Mouse (Mus musculus) neural tube, embryonic 15.5 days (tissue): ENCODE measurements around the gene Anks3. TPM values are rescaled to one million over a fixed set of nuclear protein-coding genes. Genes with fewer than 3 reads are reported as not detected.

Experiments used
- ATAC-seq: fragments of 200-750 bp; cut with Nextera tagmentation; 2 replicates; pipeline ENCODE4 v1.8.0; 2017; ENCODE audit warnings: mild to moderate bottlenecking, moderate TSS enrichment, moderate library complexity; ENCODE audit not compliant: low FRiP score
- H3K27ac ChIP-seq: fragments of 300-500 bp; sonication (generic); replicated peaks from 2 replicates; pipeline ENCODE4 v1.5.1; 2015; ENCODE audit warnings: mild to moderate bottlenecking, inconsistent platforms
- H3K27me3 ChIP-seq: fragments of 300-500 bp; sonication (generic); replicated peaks from 2 replicates; pipeline ENCODE4 v1.6.1; 2015; ENCODE audit warnings: inconsistent platforms
- H3K36me3 ChIP-seq: fragments of 300-500 bp; sonication (generic); 2 replicates; pipeline ENCODE4 v1.6.1; 2015; ENCODE audit warnings: inconsistent platforms
- H3K4me1 ChIP-seq: fragments of 300-500 bp; sonication (generic); 2 replicates; pipeline ENCODE4 v1.6.1; 2015; ENCODE audit warnings: inconsistent platforms
- H3K4me2 ChIP-seq: fragments of 300-500 bp; sonication (generic); 2 replicates; pipeline ENCODE4 v1.6.1; 2015; ENCODE audit warnings: inconsistent platforms, mild to moderate bottlenecking, moderate library complexity
- H3K4me3 ChIP-seq: fragments of 300-500 bp; sonication (generic); replicated peaks from 2 replicates; pipeline ENCODE4 v1.5.1; 2015; ENCODE audit warnings: mild to moderate bottlenecking, inconsistent platforms
- H3K9ac ChIP-seq: fragments of 300-500 bp; sonication (generic); replicated peaks from 2 replicates; pipeline ENCODE4 v1.6.1; 2015; ENCODE audit warnings: mild to moderate bottlenecking, inconsistent platforms
- H3K9me3 ChIP-seq: fragments of 300-500 bp; sonication (generic); replicated peaks from 2 replicates; pipeline ENCODE4 v1.6.1; 2016; ENCODE audit warnings: inconsistent platforms
- WGBS: fragments of 180-500 bp; shearing (Covaris S2); methylation state at CpG from one replicate; pipeline ENCODE4 v1.1.7; 2015; ENCODE audit warnings: mixed read lengths; 5-methylcytosine and 5-hydroxymethylcytosine counted together
- polyA plus RNA-seq: library from polyadenylated mRNA; unstranded; fragments of >200 nt; fragmentation: Nextera tagmentation; extraction: Ambion mirVana; gene quantifications from 2 replicates; pipeline ENCODE4 v1.2.1, GENCODE M21; 2015

Anks3 gene
- polyA plus RNA-seq, 1 experiment from 2014 or later = 68.6 TPM

DNA sequence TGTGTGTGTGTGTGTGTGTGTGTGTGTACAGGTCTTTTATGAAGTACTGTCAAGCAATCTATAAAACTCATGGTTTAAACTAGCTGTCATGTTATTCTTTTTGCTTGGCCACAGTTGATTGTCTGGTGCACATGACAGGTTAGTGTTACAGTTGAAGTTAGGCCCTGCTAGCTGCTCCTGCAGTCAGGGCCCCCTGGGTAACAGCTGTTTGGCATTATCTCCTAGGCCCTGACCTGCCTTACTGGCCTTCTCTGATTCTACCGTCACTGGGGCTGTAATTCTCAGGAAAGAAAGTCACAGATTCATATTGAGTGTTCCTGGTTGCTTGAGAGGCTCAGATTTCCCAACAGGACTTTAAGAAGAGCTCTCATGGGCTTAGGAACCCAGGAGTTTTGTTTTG, 58.4 kb downstream of the Anks3 start:
- no peak overlapping the region for H3K27ac ChIP-seq
- H3K9me3 ChIP-seq = no peaks in the 10 kb centered on the region
- peaks cover 17% of the 10 kb centered on the region for H3K4me1 ChIP-seq
- no peak overlapping the region for H3K4me2 ChIP-seq
- no peak overlapping the region for H3K9ac ChIP-seq
- no peak overlapping the region for H3K4me3 ChIP-seq
- H3K27me3 ChIP-seq = no peaks in the 10 kb centered on the region
- H3K36me3 ChIP-seq = peaks cover 19% of the 10 kb centered on the region
- no peak for ATAC-seq
- 67% methylated on average over 1 of the region's 1 CpGs for WGBS

DNA sequence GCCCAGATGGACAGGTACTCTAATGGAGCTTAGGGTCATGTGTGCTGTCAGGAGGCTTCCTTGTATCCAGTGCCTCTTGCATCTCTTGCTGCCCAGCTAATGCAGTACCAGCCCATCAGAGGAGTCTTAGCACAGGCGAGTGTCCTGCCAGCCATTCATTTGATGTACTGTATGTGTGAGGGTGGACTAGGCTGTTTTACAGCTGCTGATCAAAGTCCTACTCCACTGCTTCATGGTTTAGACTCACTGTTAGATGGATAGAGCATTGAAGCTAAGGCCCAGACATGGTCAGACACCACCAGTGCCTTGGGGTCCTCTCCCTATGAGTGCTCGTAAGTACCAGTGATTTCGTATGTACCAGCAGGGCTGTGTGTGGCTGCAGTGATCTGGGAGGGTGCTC, 59.1 kb downstream of the Anks3 start:
- Histone ChIP-seq H3K27ac (no peak overlapping the region), H3K36me3 (peaks cover 14% of the 10 kb centered on the region), H3K9me3 (no peaks in the 10 kb centered on the region), H3K27me3 (no peaks in the 10 kb centered on the region), H3K4me3 (no peak overlapping the region), H3K9ac (no peak overlapping the region), H3K4me1 (peaks cover 17% of the 10 kb centered on the region), H3K4me2 (no peak overlapping the region)
- ATAC-seq = no peak
- 94% methylated on average over 3 of the region's 3 CpGs for WGBS

DNA sequence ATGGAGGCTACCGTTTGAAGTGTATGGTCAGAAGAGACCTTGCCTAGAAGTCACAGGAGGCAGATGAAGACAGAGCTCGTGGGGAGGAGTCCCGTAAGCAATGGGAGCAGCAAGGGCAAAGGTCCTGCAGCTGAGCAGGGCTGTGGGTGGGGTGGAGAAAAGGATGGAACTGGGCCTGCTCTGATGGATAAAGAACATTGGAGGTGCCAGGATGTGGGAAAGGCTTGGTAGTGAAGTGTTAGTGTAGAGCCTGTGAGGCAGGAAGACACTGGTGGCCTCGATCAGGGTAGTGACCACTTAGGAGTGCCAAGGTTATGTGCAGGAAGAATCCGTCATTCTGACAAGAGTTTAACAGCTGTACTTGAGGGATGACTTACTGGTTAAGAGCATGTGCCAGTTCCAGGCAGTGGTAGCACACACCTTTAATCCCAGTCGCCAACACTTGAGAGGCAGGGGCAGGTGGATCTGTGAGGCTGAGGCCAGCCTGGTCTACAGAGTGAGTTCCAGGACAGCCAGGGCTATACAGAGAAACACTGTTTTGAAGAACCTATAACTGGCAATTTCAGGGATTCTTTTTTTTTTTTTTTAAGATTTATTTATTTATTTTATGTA, 60.4 kb downstream of the Anks3 start:
- no peaks in the 10 kb centered on the region for H3K27me3 ChIP-seq
- ATAC-seq = no peak
- H3K4me1 ChIP-seq = peaks cover 17% of the 10 kb centered on the region
- peaks cover 7% of the 10 kb centered on the region; the same call in 1 of the 2 replicates for H3K36me3 ChIP-seq
- 84% methylated on average over 6 of the region's 6 CpGs for WGBS
- H3K4me2 ChIP-seq = no peak overlapping the region
- no peaks in the 10 kb centered on the region for H3K9me3 ChIP-seq
- no peak overlapping the region for H3K9ac ChIP-seq
- H3K27ac ChIP-seq = no peak overlapping the region
- no peak overlapping the region for H3K4me3 ChIP-seq

DNA sequence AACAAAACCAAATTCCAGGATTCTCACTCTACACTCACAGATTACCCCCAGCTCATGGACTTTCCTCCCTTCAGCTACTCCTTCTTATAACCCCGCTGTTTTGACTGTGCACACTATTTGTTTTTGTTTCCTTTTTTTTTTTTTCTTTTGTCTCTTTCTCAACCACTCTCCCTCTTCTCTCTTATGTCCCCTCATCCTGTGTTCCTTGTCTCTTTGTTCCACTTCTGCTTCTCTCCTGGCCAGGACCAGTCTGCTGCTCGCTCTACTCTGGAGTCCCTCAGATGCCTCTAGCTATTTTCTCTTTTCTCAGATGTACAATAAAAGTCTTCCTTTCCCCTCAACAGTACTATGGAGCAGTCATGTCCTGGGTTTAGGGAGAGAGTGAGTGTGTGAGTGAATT, 61.6 kb downstream of the Anks3 start:
- H3K4me1 ChIP-seq = peaks cover 16% of the 10 kb centered on the region
- no peak for ATAC-seq
- WGBS = 75% methylated on average over 2 of the region's 2 CpGs

DNA sequence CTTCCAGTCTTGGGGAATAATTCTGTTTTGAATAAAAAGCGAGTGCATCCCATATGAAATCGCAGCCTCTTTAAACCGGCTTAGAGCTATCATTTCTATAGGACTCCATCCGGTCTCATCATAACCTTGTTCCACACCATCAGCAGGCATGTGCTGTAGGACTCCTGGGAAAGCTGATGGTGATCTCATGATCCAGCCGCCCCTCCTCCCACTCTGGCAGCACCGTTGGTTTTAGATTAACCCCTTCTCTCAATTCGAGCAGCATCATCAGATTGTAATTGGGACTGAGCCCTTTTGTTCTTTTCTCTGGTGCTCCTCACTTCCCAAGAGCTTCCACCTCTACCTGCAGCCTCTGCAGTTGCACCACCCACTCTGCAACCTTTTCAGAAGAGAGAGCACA, 62.8 kb downstream of the Anks3 start:
- Histone ChIP-seq H3K4me1 (peaks cover 21% of the 10 kb centered on the region), H3K4me3 (no peak overlapping the region), H3K27ac (no peak overlapping the region), H3K9me3 (no peaks in the 10 kb centered on the region), H3K36me3 (no peaks in the 10 kb centered on the region), H3K27me3 (no peaks in the 10 kb centered on the region), H3K4me2 (no peak overlapping the region), H3K9ac (no peak overlapping the region)
- no peak for ATAC-seq
- WGBS = 38% methylated on average over 7 of the region's 7 CpGs

More for the DNA sequence above, 61.6 kb downstream of the Anks3 start:
- Histone ChIP-seq H3K27ac (no peak overlapping the region), H3K27me3 (no peaks in the 10 kb centered on the region), H3K9ac (no peak overlapping the region), H3K4me3 (no peak overlapping the region), H3K9me3 (no peaks in the 10 kb centered on the region), H3K4me2 (no peak overlapping the region), H3K36me3 (peaks cover 2% of the 10 kb centered on the region; the same call in 1 of the 2 replicates)

DNA sequence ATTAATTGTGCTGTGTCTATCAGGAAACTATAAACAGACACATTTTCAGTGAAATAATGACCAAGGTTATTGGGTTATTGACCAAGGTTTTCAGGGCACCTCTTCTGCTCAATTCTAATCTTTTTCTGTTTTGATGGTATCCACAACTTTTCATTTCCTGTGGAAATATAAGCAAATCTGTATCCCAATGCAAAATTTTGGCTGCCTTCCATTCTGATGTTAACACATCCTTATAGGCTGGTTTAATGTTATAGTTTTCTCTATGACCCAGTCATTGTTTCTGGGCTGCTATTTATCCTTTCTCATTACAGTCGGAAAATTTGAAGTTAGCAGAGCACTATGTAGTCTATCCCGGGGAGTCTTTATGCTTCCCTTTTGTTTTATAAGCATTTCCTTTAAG, 64.3 kb downstream of the Anks3 start:
- Histone ChIP-seq H3K27me3 (no peaks in the 10 kb centered on the region), H3K4me2 (no peak overlapping the region), H3K9ac (no peak overlapping the region), H3K4me3 (no peak overlapping the region), H3K36me3 (no peaks in the 10 kb centered on the region), H3K27ac (no peak overlapping the region), H3K9me3 (no peaks in the 10 kb centered on the region), H3K4me1 (peaks cover 21% of the 10 kb centered on the region)
- ATAC-seq = no peak
- WGBS = 74% methylated on average over 2 of the region's 2 CpGs

DNA sequence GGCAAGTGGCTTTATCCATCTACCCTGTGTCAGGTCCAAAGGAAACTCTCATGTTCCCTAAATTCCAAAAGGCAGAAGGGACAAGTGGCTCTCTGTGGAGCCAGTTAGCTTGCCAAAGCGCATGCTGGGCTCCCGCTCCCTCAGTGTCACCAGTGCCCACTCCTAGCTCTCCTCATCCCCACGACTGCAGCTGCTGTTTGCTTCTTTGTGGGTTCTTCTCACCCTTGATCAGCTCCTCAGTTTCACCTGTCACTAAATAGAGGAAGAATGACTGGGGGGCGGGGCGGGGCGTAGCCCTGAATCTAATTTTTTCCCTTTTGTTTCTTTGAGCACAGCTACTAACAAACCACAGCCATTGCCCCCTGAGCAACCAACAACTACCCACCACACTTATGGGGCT, 65.1 kb downstream of the Anks3 start:
- Histone ChIP-seq H3K9me3 (no peaks in the 10 kb centered on the region), H3K9ac (no peak overlapping the region), H3K27me3 (no peaks in the 10 kb centered on the region), H3K4me3 (no peak overlapping the region), H3K4me2 (no peak overlapping the region), H3K36me3 (no peaks in the 10 kb centered on the region), H3K27ac (no peak overlapping the region), H3K4me1 (peaks cover 23% of the 10 kb centered on the region)
- 84% methylated on average over 6 of the region's 6 CpGs for WGBS
- no peak for ATAC-seq

DNA sequence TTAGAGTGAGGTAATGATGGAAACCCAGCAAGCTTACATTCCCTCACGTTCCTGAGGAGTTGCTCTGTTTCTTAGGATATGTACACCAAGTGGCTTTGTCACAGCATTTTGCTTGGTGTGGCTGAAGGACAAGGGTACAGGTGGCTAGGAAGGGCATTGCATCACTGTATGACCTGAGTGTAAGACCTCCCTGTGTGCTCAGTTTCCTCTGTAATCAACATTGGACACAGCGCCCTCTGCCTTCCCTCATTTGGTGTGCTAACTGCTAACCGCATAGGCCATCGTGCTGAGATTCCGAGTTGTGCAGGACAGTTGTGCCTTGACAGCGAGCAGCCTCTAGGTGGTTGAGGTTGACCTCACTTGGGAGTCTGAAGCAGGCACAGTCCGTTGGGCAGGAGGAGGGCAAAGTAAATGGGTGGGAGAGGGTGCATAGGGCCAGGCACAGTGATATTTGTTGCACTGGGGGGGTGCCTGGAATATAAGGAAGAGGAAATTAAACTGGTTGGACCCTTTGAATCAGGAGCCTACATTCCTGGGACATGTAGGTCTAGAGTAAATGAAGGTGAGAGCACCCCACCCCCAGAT, 66.8 kb downstream of the Anks3 start:
- Histone ChIP-seq H3K9ac (no peak overlapping the region), H3K4me1 (peaks cover 21% of the 10 kb centered on the region), H3K27ac (no peak overlapping the region), H3K4me2 (no peak overlapping the region), H3K4me3 (no peak overlapping the region), H3K9me3 (no peaks in the 10 kb centered on the region), H3K36me3 (no peaks in the 10 kb centered on the region), H3K27me3 (no peaks in the 10 kb centered on the region)
- no peak for ATAC-seq
- WGBS = 56% methylated on average over 7 of the region's 7 CpGs

DNA sequence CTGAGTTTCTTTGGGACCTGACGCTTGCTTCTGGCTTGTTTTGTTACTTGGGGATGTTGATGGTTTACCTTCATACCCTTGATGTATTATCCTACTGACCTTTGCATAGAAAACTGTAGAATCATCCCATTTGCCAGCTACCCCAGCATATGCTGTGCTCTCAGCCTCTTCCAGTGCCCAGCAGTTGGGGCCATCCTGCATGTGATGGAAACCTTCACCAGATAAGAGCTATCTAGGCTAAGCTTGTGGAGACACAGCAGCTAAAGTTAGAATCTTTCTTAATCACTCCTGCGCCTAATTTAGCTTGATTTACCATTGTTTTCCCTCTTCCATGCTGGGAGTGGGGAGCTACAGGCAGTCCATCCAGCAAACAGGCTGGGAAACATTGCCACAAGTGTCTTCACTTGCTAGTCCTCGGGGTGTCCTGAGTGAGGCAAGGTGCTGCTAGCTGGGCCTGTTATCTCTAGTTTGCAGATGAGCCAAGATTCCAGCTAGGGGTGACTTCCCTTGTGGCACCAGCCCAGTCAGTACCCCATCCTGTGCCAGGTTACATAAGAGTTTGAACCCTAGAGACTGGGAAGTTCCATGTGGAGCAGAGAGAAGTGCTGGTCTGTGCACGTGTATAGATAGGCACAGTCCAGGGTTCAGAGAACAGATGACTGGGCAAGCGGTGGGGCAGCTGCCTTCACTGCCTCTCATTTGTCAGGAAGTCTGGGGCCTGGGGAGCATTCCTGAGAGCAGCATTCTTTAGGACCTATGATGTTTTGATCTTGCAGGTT, 67.6 kb downstream of the Anks3 start:
- no peak overlapping the region for H3K4me2 ChIP-seq
- no peaks in the 10 kb centered on the region for H3K36me3 ChIP-seq
- no peak overlapping the region for H3K9ac ChIP-seq
- no peaks in the 10 kb centered on the region for H3K9me3 ChIP-seq
- WGBS = 77% methylated on average over 5 of the region's 5 CpGs
- peaks cover 15% of the 10 kb centered on the region for H3K4me1 ChIP-seq
- ATAC-seq = no peak
- H3K27me3 ChIP-seq = no peaks in the 10 kb centered on the region
- H3K4me3 ChIP-seq = no peak overlapping the region
- H3K27ac ChIP-seq = no peak overlapping the region

DNA sequence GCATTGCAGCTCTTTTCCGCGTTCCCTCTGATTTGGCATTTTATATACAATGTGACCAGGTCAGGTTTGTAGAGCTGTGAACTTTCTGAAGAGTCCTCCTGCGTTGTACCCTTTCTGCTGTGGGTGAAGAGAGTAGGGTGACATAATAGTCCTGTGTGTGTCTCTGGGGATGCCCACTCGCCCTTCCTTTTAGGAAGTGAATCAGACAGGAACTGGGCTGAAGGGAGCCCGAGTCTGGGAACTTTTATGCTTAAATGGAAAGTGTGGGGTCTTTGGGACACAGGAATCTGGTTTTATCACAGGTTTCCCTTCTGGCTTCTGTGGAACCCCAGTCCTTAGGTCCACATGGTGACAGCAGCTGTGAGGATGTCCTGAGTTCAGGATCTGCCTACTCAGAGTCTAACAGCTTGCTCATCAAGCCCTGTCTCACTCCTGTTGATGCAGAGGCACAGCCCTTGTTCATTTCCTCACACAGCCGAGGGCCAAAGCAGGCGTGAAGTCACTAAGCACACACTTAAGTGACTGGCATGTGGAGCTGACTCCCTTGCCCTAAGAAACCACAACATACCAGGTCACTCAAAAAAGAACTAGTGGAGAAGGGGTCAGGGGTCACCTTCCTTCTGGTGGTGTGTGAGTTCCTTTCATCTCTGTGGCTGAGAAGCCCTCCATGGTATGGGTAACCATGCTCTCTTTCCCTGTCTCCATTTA, 69.7 kb downstream of the Anks3 start:
- no peak overlapping the region for H3K9ac ChIP-seq
- H3K27ac ChIP-seq = no peak overlapping the region
- H3K27me3 ChIP-seq = no peaks in the 10 kb centered on the region
- H3K4me2 ChIP-seq = no peak overlapping the region
- H3K4me3 ChIP-seq = no peak overlapping the region
- peaks cover 24% of the 10 kb centered on the region for H3K4me1 ChIP-seq
- H3K36me3 ChIP-seq = no peaks in the 10 kb centered on the region
- WGBS = 91% methylated on average over 7 of the region's 7 CpGs
- no peaks in the 10 kb centered on the region for H3K9me3 ChIP-seq
- no peak for ATAC-seq

DNA sequence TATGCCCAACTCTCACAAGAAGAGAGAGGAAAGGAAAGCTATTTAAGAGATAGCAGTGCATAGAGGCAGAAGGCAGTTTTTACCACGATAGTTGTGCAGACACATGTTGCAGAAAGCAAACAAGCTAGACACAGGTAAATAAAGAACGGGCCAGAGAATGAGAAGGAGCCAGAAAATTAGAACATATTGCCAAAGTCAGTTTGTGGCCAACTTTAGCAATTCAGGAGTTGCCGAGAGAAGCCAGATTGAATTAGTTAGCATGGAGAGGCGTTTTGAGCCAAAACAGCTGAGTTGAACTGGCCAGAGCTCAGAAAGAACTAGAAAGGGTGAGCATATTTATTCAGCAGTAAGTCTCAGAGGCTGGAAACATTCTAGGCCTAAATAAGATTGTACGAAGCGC, 71.8 kb downstream of the Anks3 start:
- H3K4me1 ChIP-seq = peaks cover 45% of the 10 kb centered on the region

More for the DNA sequence above, 71.8 kb downstream of the Anks3 start:
- Histone ChIP-seq H3K36me3 (no peaks in the 10 kb centered on the region), H3K9me3 (no peaks in the 10 kb centered on the region), H3K9ac (no peak overlapping the region), H3K4me2 (no peak overlapping the region), H3K4me3 (no peak overlapping the region), H3K27ac (no peak overlapping the region), H3K27me3 (no peaks in the 10 kb centered on the region)
- 89% methylated on average over 6 of the region's 6 CpGs for WGBS
- no peak for ATAC-seq
